In the genomic region with DNA sequence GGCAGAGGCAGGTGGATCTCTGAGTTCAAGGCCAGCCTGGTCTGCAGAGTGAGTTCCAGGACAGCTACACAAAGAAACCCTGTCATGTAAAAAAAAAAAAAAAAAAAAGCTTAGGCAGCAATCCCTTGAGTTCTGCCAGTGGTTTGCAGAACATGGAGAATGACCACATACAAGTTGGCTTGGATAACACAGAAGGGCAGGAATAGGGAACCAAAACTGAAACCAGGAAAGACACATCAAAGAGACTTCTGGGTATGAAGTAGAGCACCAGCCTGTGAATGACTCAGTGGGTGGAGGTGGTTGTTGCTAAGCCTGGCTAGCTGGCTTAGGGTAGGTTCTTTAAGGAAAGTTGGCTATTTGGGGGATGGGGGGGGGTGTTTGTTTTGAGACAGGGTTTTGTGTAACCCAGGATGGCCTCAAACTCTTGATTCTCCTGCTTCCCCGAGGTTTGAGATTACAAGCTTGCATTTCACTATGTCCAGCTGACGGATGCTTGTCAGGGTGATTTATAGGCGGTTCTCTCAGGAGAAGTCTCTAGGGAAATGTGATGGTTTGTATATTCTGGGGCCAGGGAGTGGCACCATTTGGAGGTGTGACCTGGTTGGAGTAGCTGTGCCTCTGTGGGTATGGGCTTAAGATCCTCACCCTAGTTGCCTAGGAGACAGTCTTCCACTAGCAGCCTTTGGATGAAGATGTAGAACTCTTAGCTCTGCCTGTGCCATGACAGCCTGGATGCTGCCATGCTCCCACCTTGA, we compare ENCODE assay signal across 16 mouse cellular contexts. TPM values are rescaled to one million over a fixed set of nuclear protein-coding genes. Genes with fewer than 3 reads are reported as not detected.
DNase-seq lines count a peak whose midpoint lies in the region; ATAC-seq lines count a peak whose summit lies in the region.
"Had no signal": no experiment of that assay in that cellular context is flagged by ENCODE, and none has a peak within 500 bp of the region (broad histone marks: within the 10 kb centered on the region; RNA-seq: fewer than 3 reads in every experiment).

No protein-coding gene starts in this region.

- H3K36me3 ChIP-seq in splenic B cell, adult 2 months (ENCODE audit: control insufficient read depth, insufficient read depth, low read length, poor library complexity, severe bottlenecking): no peaks in the 10 kb centered on the region
- H3K36me3 ChIP-seq: liver, embryonic 15.5 days; stomach, embryonic 15.5 days had no signal

- ATAC-seq in hematopoietic stem cell, adult 5-6 weeks (replicated peaks in 1 of 2; ENCODE audit: insufficient read depth in 1 of 2, low FRiP score in 2 of 2, low TSS enrichment in 1 of 2, low read depth in 1 of 2, poor library complexity in 2 of 2, severe bottlenecking in 2 of 2): peak; percentile 90
- ATAC-seq: forebrain, postnatal 0 days had no signal

- peak; percentile 46 for DNase-seq in lung, postnatal 25 days (ENCODE audit: low spot score)
- DNase-seq in lung, postnatal 10 days: no peak
- peak; percentile 61 for DNase-seq in NIH3T3 (ENCODE audit: low read depth)
- DNase-seq in splenic B cell, adult 2 months (ENCODE audit: low read depth, low spot score): peak; percentile 48
- no peak for DNase-seq in adrenal gland, adult 18-20 months (ENCODE audit: low spot score in 2 of 2)
- DNase-seq in thymus, postnatal 14 days: no peak
- no peak for DNase-seq in ovary, postnatal 36 days (ENCODE audit: low spot score)
- DNase-seq: cerebellum, adult 18-20 months; forebrain, postnatal 0 days; heart, postnatal 14 days; left cerebral cortex, postnatal 4 days; thymus, postnatal 4 days had no signal

- H3K27me3 ChIP-seq in splenic B cell, adult 2 months (ENCODE audit: control insufficient read depth, insufficient read depth, low read length, poor library complexity, severe bottlenecking): no peaks in the 10 kb centered on the region
- H3K27me3 ChIP-seq: liver, embryonic 15.5 days; stomach, embryonic 15.5 days had no signal

RNA-seq across cellular contexts. Expression of a gene that starts 21.3 kb away (rescaled TPM):
- total RNA-seq in hematopoietic stem cell, adult 5-6 weeks (2017): not detected in 2 replicates
- total RNA-seq in adrenal gland, adult 18-20 months (2021): under 1 TPM in 1 of 2 experiments, not detected in 1; 0.43 TPM
- total RNA-seq: forebrain, postnatal 0 days; layer of hippocampus, postnatal 14 days; left cerebral cortex, postnatal 4 days had no signal

RNA-seq across cellular contexts. Expression of a gene that starts 28.5 kb away (rescaled TPM):
- total RNA-seq in hematopoietic stem cell, adult 5-6 weeks (2017): 33.2 and 39.1 TPM in 2 replicates
- total RNA-seq in adrenal gland, adult 18-20 months (2021): 10 to 100 TPM; 44.4 to 67.8 TPM

RNA-seq across cellular contexts. Expression of a gene that starts 32.2 kb away (rescaled TPM):
- total RNA-seq in hematopoietic stem cell, adult 5-6 weeks (2017): 27.2 and 33.6 TPM in 2 replicates
- total RNA-seq in adrenal gland, adult 18-20 months (2021): 10 to 100 TPM; 17.3 to 20.3 TPM

RNA-seq across cellular contexts. Expression of a gene that starts 32.3 kb away (rescaled TPM):
- 9.1 and 11.2 TPM in 2 replicates for total RNA-seq in hematopoietic stem cell, adult 5-6 weeks (2017)
- 10 to 100 TPM; 18.9 to 19.9 TPM for total RNA-seq in adrenal gland, adult 18-20 months (2021)

Comparison
In these comparisons a context has a peak if more than half of its experiments do, and no peak if none do; other contexts are left out.
1. DNase-seq: peak in lung, postnatal 25 days (single experiment), NIH3T3 (single experiment) and splenic B cell, adult 2 months (single experiment); none in lung, postnatal 10 days (single experiment), adrenal gland, adult 18-20 months (0 of 2), thymus, postnatal 14 days (single experiment) and ovary, postnatal 36 days (single experiment).